Mouse (Mus musculus) right cerebral cortex, postnatal 4 days (tissue): Measurements from ENCODE around the gene Syt13.

Source experiments
- DNase-seq: peaks from one replicate; pipeline ENCODE4 v3.0.0-alpha.2; 2022

The Syt13 gene

GRCm38 (mm10) chr2:92929696-92930095 lies 14.8 kb downstream of the Syt13 start:
- no peak for DNase-seq

- DNase-seq: no peak
Measured at GRCm38 (mm10) chr2:92931061-92931460, 16.2 kb downstream of the Syt13 start.

GRCm38 (mm10) chr2:92933379-92933778 lies 18.5 kb downstream of the Syt13 start:
- DNase-seq: no peak

GRCm38 (mm10) chr2:92934312-92934982 lies 19.5 kb downstream of the Syt13 start:
- peak; percentile 54 for DNase-seq

- DNase-seq: no peak
Measured at GRCm38 (mm10) chr2:92935483-92935882, 20.6 kb downstream of the Syt13 start.

GRCm38 (mm10) chr2:92938063-92938462 lies 23.2 kb downstream of the Syt13 start:
- DNase-seq: no peak

GRCm38 (mm10) chr2:92938827-92939226 lies 23.9 kb downstream of the Syt13 start:
- DNase-seq: no peak

- DNase-seq: no peak
Measured at GRCm38 (mm10) chr2:92940963-92941362, 26.1 kb downstream of the Syt13 start.

GRCm38 (mm10) chr2:92941463-92941862 lies 26.6 kb downstream of the Syt13 start:
- no peak for DNase-seq

GRCm38 (mm10) chr2:92943406-92943805 lies 28.5 kb downstream of the Syt13 start:
- DNase-seq: no peak

GRCm38 (mm10) chr2:92944356-92944755 lies 29.5 kb downstream of the Syt13 start:
- no peak for DNase-seq

- no peak for DNase-seq
Measured at GRCm38 (mm10) chr2:92945125-92945746, 30.3 kb downstream of the Syt13 start.

GRCm38 (mm10) chr2:92945824-92946598 lies 31.1 kb downstream of the Syt13 start:
- DNase-seq: no peak

- no peak for DNase-seq
Measured at GRCm38 (mm10) chr2:92947981-92948698, 33.2 kb downstream of the Syt13 start.

- DNase-seq: no peak
Measured at GRCm38 (mm10) chr2:92948699-92949300, 33.9 kb downstream of the Syt13 start.

- no peak for DNase-seq
Measured at GRCm38 (mm10) chr2:92949518-92949917, 34.6 kb downstream of the Syt13 start.

GRCm38 (mm10) chr2:92953450-92953849 lies 38.6 kb downstream of the Syt13 start:
- DNase-seq: no peak

- DNase-seq: peak; percentile 73
Measured at GRCm38 (mm10) chr2:92954404-92955114, 39.7 kb downstream of the Syt13 start.

GRCm38 (mm10) chr2:92956943-92957342 lies 42.0 kb downstream of the Syt13 start:
- no peak for DNase-seq

- DNase-seq: no peak
Measured at GRCm38 (mm10) chr2:92958640-92959039, 43.7 kb downstream of the Syt13 start.

- no peak for DNase-seq
Measured at GRCm38 (mm10) chr2:92964345-92964744, 49.4 kb downstream of the Syt13 start.

- no peak for DNase-seq
Measured at GRCm38 (mm10) chr2:92966257-92966656, 51.4 kb downstream of the Syt13 start.
